Mouse (Mus musculus) layer of hippocampus, adult 2 months (tissue): ENCODE measurements around the gene Cic. TPM values are rescaled to one million over a fixed set of nuclear protein-coding genes. Genes with fewer than 3 reads are reported as not detected.

Source experiments
- DNase-seq, 2 experiments: peaks; one replicate each; pipeline ENCODE4 v3.0.0; 2022; ENCODE audit warnings: low spot score in 2 of 2
- H3K27ac ChIP-seq: fragments of 200-600 bp; 2 replicates; pipeline ENCODE4 v1.8.1; 2022
- H3K4me3 ChIP-seq: fragments of 200-600 bp; 2 replicates; pipeline ENCODE4 v1.8.1; 2022; ENCODE audit warnings: mild to moderate bottlenecking
- CTCF ChIP-seq: fragments of 200-600 bp; conservative IDR thresholded peaks from 2 replicates; pipeline ENCODE4 v1.8.1; 2022; ENCODE audit warnings: antibody characterized with exemption, mild to moderate bottlenecking, moderate library complexity
- total RNA-seq, 2 experiments: library from RNA; stranded (reverse); gene quantifications; 2 replicates each; pipeline ENCODE4 v1.2.3; 2021

Gene Cic
- total RNA-seq, 2 experiments from 2014 or later = 218 to 225 TPM

DNA sequence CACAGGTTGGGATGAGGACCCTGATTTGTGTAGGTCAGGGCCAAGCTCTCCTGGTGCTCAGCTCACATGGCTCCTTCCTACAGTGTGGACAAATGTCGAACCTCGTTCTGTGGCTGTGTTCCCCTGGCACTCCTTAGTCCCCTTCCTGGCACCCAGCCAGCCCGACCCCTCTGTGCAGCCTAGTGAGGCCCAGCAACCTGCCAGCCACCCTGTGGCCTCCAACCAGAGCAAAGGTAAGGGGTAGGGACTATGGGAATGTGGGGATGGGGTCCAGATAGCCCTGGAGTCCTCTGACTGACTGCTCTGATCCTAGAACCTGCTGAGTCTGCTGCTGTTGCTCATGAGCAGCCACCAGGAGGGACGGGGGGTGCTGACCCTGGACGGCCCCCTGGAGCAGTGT, 17.3 kb downstream of the Cic start:
- no peak for DNase-seq
- TF ChIP-seq CTCF = no peak
- Histone ChIP-seq H3K27ac (no peak overlapping the region), H3K4me3 (no peak overlapping the region)

DNA sequence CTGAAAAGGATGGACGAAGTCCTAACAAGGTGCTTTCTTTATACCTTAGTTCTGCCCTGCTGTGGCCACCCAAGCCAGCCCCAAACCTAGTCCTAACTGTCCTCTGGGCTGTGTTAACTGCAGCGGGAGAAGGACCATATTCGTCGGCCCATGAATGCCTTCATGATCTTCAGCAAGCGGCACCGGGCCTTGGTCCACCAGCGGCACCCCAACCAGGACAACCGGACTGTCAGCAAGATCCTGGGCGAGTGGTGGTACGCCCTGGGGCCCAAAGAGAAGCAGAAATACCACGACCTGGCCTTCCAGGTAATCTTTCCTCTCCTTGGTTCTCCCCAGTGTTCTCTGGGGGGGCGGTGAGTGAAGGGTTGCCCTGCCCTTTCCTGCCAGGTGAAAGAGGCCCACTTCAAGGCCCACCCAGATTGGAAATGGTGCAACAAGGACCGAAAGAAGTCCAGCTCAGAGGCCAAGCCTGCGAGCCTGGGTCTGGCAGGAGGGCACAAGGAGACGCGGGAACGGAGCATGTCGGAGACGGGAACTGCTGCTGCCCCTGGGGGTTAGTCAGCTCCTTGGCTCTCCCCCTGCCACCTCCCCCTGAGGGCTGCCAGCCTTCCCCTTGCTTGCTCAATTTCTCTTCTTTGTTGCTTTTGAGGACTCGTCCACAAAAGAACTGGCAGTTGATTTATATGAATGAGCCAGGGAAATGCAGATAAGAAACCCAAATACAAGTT, 18.2 kb downstream of the Cic start:
- H3K4me3 ChIP-seq = no peak overlapping the region
- no peak for DNase-seq
- TF ChIP-seq CTCF = no peak
- H3K27ac ChIP-seq = no peak overlapping the region

DNA sequence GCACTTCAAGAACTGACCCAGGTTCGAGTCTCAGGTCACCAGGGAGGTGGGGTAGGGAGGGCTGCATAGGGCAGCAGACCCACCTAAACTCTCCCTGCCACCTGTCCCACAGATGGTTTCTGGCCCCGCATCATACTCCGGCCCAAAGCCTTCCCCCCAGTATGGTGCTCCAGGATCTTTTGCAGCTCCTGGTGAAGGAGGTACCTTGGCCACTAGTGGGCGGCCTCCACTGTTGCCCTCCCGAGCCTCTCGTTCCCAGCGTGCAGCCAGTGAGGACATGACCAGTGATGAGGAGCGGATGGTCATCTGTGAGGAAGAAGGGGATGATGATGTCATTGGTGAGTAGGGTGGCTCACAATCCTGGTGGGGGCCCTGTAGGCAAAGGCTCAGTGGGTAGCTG, 19.5 kb downstream of the Cic start:
- no peak overlapping the region for H3K4me3 ChIP-seq
- no peak overlapping the region for H3K27ac ChIP-seq
- no peak for DNase-seq
- peak; percentile 44 for TF ChIP-seq CTCF

DNA sequence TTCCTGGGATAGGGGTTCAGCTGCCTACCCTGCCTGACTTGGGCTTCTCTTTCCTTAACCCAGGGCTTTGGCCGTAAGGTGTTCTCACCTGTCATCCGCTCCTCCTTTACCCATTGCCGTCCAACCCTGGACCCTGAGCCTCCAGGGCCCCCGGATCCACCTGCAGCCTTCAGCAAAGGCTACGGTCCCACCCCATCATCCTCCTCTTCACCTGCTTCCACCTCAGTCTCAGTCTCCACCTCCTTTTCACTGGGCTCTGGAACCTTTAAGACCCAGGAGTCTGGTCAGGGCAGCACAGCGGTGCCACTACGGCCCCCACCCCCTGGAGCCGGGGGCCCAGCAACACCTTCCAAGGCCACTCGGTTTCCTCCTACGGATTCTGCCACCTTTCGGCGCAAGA, 20.5 kb downstream of the Cic start:
- no peak for DNase-seq
- Histone ChIP-seq H3K4me3 (no peak overlapping the region), H3K27ac (no peak overlapping the region)
- TF ChIP-seq CTCF = no peak

DNA sequence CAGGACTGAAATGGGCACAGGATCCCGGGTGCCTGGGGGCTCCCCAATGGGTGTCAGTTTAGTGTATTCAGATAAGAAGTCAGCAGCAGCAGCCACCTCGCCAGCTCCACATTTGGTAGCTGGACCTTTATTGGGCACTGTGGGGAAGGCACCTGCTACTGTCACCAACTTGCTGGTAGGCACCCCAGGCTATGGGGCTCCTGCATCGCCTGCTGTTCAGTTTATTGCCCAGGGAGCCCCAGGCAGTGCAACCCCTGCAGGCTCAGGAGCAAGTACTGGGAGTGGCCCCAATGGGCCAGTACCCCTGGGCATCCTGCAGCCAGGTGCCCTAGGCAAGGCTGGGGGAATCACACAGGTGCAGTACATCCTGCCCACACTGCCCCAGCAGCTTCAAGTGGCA, 21.2 kb downstream of the Cic start:
- no peak for TF ChIP-seq CTCF
- no peak overlapping the region for H3K4me3 ChIP-seq
- no peak for DNase-seq

DNA sequence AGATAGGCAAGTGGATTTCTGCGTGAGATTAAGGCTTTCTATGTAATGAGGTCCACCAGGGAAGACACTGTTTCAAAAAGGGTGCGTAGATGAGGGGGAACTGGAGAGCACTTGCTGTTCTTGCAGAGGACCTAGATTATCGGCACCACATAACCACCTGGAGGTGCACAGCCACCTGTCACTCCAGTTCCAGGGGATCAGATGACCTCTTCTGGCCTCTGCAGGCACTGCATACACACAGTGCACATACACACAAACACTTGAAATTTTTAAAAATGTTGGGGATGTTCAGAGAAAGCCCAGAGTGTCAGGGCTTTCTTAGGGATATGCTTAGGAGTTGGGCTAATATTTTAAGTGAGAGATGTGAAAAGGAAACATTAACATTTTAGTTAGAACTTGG, 22.4 kb downstream of the Cic start:
- no peak for DNase-seq
- Histone ChIP-seq H3K4me3 (no peak overlapping the region), H3K27ac (no peak overlapping the region)
- peak; percentile 45 for TF ChIP-seq CTCF

More for the DNA sequence above, 21.2 kb downstream of the Cic start:
- H3K27ac ChIP-seq = no peak overlapping the region

DNA sequence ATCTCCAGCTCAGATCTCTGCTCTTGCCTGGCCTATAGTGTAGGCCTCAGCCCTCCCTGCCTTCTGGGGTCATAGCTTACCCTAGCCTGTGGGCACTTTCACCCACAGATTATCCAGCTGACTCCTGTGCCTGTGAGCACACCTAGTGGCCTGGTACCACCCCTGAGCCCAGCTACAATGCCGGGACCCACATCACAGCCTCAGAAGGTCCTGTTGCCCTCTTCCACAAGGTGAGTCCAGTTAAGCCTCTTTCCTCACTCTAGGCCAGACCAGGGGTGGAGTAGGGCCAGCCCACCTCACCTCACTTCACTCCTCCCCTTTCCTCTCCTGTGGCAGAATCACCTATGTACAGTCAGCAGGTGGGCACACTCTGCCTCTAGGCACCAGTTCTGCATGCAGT, 23.0 kb downstream of the Cic start:
- TF ChIP-seq CTCF = no peak
- no peak for DNase-seq
- Histone ChIP-seq H3K27ac (no peak overlapping the region), H3K4me3 (no peak overlapping the region)

DNA sequence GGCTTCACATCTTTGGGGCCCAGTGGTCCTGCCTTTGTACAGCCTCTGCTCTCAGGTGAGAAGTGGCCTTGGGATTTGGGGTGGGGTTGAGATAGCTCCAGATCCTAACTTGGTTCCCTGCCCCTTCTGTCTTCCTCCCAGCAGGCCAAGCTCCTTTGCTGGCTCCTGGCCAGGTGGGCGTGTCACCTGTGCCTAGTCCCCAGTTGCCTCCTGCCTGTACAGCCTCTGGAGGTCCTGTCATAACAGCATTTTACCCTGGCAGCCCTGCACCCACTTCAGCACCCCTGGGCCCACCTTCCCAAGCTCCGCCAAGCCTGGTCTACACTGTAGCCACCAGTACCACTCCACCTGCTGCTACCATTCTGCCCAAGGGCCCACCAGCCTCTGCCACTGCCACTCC, 23.4 kb downstream of the Cic start:
- TF ChIP-seq CTCF = no peak
- no peak for DNase-seq
- no peak overlapping the region for H3K4me3 ChIP-seq
- no peak overlapping the region for H3K27ac ChIP-seq

DNA sequence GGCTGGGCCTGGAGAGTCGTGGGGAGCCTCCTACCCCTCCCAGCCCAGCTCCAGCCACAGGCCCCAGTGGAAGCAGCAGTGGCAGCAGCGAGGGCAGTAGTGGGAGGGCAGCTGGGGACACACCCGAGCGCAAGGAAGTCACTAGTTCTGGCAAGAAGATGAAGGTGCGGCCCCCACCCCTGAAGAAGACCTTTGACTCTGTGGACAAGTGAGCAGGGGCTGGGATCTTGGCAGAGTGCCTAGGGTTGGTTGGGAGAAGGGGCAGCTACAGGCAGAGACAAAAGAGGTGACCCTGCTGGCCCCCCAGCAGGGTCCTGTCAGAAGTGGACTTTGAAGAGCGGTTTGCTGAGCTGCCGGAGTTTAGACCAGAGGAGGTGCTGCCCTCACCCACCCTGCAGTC, 24.6 kb downstream of the Cic start:
- H3K4me3 ChIP-seq = no peak overlapping the region
- H3K27ac ChIP-seq = no peak overlapping the region
- no peak for TF ChIP-seq CTCF
- DNase-seq = no peak

DNA sequence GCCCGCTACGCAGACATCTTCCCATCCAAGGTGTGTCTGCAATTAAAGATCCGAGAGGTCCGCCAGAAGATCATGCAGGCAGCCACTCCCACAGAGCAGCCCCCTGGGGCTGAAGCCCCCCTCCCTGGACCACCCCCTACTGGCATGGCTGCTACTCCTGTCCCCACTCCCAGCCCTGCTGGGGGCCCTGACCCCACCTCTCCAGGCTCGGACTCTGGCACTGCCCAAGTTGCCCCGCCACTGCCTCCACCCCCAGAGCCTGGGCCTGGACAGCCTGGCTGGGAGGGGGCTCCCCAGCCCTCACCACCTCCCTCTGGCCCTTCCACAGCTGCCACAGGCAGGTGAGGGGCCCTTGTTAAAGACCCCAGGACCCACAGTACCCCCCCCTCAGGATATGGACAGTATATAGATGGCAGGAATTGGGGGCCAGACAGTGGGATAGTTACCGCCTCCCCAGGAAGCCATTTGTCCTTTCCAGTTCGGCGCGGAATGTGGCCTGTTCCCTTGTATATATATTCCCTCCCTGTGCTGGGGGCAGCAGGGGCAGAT, 25.8 kb downstream of the Cic start:
- no peak overlapping the region for H3K27ac ChIP-seq
- DNase-seq = no peak

DNA sequence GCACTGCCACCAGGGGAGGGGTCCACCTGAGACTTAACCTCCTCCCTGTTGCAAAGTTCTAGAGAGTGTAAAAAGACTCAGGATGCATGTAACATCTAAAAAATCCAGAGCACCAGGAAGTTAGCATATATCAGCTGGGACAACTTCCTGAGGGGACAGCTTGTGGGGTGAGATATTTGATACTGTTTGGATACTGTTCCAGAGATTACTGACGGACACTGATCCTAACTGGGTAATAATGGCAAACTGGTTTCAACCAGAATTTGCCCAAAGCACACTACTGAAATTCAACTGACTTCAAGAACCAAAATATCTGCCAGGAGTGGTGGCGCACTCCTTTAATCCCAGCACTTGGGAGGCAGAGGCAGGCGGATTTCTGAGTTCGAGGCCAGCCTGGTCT, 27.0 kb downstream of the Cic start:
- Histone ChIP-seq H3K27ac (no peak overlapping the region), H3K4me3 (no peak overlapping the region)
- DNase-seq = no peak
- TF ChIP-seq CTCF = no peak

More for the DNA sequence above, 25.8 kb downstream of the Cic start:
- H3K4me3 ChIP-seq = no peak overlapping the region
- no peak for TF ChIP-seq CTCF

DNA sequence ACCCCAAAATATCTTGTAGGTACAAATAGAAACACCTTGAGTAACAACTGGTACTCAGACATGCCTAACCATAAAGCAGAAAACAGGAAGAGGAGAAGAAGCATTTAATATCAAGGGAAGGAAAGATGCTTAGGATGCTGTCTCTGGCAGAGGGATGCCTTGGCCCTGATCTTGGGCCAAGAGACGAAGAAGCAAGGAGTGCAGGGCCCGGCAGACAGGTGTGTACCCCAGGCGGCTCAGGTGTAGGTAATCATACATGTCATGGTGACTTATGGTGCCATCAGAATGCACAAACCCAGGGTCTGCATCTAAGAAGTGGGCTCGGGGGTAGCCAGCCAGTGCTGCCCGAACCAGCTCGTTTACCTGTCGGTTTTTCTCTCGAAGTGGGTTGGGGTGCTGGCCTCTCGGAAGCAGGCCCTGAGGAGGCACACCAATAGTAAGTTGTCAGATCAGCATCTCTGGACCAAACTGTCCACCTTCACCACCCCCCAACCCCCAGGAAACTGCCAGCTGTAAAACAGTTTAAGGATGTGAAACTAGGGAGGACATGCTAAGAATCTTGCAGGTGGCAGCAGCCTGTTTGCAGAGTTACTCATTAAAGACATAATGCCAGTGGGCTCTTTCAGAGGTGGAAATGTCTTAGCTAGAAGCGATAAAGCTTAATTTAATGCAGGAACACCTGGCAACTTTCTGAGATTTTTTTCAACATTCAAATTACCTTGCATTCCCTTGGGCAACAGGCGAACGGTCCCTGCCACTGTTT, 27.6 kb downstream of the Cic start:
- no peak for DNase-seq
- H3K27ac ChIP-seq = no peak overlapping the region
- H3K4me3 ChIP-seq = no peak overlapping the region
- no peak for TF ChIP-seq CTCF

DNA sequence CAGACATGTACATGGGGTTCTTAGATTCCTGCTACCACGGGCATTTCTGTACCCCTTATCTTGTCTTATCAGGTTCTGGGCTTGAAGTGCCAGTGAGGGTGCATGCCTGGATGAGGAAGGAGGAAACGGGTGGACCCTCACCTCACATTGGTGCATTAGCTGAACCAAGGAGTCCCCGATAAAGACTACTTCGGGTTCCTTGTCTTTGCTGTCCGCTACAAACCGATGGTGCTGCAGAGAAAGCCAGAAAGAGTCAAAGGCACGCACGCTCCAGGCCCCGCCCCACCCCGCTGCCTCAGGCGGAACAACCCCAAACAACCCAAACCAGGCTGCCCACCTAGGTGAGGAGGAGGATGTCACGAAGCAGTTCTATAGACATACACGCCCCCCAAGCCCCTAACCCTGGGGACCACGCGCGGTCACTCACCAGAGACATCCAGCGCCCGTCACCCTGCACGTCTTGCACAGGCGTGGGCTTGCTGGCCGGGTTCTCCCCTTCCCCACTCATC, 29.5 kb downstream of the Cic start:
- peak overlapping the region; percentile 72 for H3K27ac ChIP-seq

More for the DNA sequence above, 29.5 kb downstream of the Cic start:
- DNase-seq = no peak
- TF ChIP-seq CTCF = no peak
- H3K4me3 ChIP-seq = peak overlapping the region; percentile 83
